Mouse (Mus musculus) kidney, postnatal 25 days (tissue): ENCODE results near the gene Rangap1.
"Not testable (repeated sequence)": the region's sequence is repeated elsewhere in the genome, so short reads cannot be mapped to it uniquely, and the experiment has no call there.

ENCODE experiments used
- DNase-seq, 2 experiments: peaks; one replicate each; pipeline ENCODE4 v3.0.0; 2021; ENCODE audit warnings: mixed read lengths in 2 of 2

The Rangap1 gene

GRCm38 (mm10) chr15:81739924-81740323 is 5.4 kb downstream of the Rangap1 start:
- DNase-seq: peak in 1 of 2 experiments; percentile 42

GRCm38 (mm10) chr15:81739296-81739695 is 6.0 kb downstream of the Rangap1 start:
- DNase-seq: no peak

GRCm38 (mm10) chr15:81735075-81735474 is 10.3 kb downstream of the Rangap1 start:
- DNase-seq: no peak

DNA sequence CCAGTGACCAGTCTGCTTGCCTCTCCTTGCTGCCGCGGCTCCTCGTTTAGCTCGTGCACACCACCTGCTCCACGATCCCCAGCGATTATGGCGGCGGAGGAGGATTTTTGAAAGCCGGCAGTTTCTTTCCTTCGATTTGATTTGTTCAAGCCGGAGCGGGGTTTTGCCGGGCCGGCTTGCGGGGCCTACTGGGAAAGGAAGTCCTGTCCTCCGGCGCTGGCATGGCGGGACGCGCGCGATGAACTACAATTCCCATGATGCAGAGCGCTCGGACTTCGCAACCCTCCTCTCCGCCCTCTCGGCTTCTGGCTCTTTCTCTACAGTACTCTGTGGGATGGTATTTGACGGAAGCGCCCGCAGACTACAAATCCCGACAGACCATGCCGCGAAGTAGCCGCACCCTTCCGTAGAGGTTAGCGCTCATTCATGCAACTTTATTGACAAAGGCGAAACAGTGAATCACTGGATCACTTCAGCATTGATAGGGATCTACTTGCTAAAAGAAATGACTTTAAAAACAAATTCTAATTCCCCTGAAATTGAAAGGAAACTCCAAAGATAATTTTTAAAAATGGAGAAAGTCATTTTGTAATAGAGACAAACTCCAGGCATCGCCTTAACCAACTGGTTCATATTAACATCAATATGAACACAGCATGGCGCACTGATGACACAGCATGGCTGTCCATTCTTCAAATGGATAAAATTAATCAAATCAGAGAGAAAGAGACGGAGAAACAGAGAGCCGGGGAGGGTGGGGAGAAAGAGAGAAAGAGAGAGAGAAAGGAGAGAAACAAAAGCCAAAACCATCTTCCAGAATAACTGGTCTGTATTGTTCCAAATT is 15.3 kb downstream of the Rangap1 start:
- DNase-seq: peak; percentile 97 to 99

DNA sequence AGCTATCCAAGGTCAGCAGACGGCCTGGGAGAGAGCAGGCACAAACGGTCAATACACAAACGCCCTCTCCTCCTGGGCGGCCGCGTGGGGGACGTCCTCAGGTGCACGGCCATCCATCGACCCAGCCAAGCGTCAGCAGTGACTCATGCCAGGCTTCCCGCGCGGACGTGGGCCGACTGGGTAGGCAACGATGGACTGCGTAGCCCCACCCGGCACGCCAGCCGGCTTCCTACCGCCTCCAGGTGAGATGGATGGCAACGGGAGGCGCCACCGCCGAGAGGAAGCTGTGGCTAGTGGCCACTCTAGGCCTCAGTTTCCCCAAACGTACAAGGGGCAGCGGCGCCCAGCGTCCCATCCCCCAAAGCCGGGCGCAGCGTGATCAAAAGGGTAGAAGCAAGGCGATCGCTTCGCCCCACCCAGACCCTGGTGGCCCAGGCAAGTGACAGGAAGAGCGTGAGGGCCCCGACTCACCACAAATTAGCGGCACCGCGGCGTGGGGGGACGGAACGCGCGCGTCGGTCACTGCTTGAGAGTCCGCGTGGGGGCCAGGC is 16.0 kb downstream of the Rangap1 start:
- peak; percentile 23 to 71 for DNase-seq

- no peak for DNase-seq
Measured at GRCm38 (mm10) chr15:81725965-81726364, 19.4 kb downstream of the Rangap1 start.

DNA sequence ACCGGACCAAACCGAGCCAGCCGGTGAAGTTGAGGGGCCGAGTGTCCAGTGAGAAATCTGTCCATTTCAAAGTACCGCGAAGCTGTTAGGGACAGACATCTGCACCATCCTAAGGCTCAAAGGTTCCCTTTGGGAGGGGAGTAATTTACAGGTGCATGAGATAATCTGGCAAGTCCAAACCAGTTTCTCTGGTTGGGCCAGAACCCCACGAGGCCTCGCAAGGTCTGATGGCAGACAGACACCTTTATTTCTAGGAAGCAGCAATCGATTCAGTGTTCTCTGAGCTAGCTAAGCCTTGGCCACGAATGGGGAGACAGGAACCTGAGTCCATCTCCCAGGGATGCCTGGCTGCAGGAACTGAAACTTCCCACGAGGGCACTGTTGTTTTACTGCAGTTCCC is 21.7 kb downstream of the Rangap1 start:
- DNase-seq: no peak

- DNase-seq: no peak
Measured at GRCm38 (mm10) chr15:81722361-81722760, 23.0 kb downstream of the Rangap1 start.

- no peak for DNase-seq
Measured at GRCm38 (mm10) chr15:81719139-81719531, 26.2 kb downstream of the Rangap1 start.

DNA sequence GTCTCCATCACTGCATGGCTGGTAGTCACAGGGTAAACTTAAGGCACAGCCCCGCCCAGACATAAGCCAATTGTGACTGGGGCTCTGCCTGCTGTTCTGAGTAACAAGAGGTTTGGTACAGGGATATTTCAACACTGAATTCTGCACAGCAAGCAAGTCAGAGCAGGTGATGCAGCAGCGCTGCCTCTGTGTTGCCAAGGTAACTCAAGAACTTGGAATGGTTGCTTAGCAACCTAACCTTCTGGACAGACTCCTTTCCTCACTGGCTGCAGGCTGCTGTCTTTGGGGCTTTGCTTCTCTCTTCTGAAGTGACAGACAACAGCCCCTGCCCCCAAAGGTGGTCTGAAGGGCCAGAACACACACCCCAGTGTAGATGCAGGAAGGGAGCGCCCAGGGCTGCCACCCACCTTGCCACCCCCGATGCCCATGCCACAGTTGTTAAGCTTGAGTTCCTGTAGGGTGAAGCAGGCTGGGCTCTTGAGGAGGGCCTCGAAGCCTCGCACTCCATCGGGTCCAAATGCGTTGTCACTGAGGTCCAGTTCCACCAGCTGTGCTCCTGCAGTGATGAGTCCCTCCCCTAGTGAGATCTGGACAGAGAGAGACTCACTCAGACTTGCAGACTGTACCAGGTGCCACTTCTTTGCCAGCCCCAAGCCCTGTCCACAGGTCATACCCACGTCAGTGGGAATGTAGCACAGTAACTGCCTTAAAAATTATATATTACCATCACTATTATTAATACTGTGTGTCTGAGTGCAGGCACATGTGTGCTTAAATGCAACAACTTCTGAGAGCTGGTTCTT is 26.8 kb downstream of the Rangap1 start:
- no peak for DNase-seq

DNA sequence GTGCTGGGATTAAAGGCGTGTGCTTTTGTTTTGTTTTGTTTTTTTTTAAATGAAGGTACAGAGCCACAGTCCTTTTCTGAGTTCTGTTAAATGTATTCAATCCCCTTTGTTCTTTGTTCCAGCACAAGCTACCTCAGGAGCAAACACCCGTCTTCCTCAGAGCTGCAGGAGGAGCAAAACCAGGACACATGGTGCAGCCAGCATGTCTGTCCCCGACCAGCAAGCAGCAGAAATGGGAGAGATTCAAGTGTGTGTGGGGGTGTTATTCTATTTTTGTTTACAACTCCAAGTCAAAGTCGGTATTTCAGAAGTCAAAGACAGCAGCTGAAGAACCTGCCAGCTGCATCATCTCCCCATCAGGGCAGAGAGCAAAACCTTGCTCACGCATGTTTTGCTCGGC is 31.6 kb downstream of the Rangap1 start:
- DNase-seq: no peak

- peak in 1 of 2 experiments; percentile 60 for DNase-seq
Measured at GRCm38 (mm10) chr15:81710801-81711200, 34.5 kb downstream of the Rangap1 start.

GRCm38 (mm10) chr15:81709686-81710085 is 35.6 kb downstream of the Rangap1 start:
- DNase-seq: no peak

DNA sequence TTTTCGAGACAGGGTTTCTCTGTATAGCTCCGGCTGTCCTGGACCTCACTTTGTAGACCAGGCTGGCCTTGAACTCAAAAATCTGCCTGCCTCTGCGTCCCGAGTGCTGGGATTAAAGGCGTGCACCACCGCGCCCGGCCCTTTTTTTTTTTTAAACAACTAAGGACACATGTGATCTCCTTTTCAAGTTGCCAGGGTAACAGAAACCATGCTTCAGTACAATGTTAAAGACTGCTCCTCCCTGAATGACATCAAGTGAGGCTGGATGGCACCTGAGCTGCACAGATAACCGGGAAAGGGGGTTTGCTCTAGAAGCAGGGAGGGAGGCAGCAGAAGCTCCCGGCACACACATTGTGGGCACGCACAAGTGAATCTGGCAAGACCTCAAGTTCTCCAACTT is 36.3 kb downstream of the Rangap1 start:
- no peak for DNase-seq

DNA sequence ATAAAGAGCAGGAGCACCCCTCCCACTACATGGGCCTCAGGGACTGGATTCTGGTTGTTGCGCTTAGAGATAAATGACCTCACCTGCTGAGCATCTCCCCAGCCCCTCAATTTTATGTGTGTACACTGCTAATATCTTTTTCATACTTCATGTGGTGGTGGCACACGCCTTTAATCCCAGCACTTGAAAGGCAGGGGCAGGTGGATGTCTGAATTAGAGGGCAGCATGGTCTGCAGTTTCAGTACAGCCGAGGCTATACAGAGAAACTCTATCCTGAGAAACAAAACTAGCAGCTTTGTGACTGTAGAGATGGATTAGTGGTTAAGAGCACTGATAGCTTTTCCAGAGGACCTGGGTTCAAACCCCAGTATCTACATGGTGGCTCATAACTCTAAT is 42.2 kb downstream of the Rangap1 start:
- DNase-seq: no peak

DNA sequence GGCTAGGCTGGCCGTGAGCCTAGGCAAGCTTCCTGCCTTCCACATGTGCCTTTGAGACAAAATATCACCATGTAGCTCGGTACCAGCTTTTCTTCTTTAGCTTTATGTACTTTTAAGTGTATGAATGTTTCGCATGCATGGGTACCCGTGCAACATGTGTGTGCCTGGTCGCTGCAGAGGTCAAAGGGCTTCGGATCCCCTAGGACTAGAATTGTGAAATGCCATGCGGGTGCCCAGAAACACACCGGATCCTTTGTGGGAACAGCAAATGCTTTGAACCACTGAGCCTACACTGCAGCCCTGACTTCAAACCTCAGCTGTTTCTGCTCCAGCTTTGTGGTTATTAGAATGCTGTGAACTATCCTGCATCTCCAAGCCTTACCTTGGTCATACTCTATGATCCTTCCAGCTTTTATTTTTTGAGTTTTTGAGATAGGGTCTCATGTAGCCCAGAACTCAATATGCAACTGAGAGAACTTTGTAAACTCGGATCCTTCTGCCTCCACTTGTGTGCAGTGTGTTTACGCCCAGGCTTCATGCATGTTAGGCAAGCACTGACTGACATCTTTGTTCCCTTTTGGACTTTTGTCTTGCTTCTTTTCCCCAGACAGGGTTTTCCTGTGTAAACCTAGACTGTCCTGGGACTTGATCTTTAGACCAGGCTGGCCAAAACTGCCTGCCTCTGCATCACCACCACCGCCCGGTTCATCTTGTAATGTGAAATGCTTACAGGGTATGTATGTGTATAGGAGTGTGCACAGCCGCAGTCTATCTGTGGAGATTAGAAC is 42.8 kb downstream of the Rangap1 start:
- no peak for DNase-seq

- not testable (repeated sequence) for DNase-seq
Measured at GRCm38 (mm10) chr15:81701350-81701749, 44.0 kb downstream of the Rangap1 start.

DNA sequence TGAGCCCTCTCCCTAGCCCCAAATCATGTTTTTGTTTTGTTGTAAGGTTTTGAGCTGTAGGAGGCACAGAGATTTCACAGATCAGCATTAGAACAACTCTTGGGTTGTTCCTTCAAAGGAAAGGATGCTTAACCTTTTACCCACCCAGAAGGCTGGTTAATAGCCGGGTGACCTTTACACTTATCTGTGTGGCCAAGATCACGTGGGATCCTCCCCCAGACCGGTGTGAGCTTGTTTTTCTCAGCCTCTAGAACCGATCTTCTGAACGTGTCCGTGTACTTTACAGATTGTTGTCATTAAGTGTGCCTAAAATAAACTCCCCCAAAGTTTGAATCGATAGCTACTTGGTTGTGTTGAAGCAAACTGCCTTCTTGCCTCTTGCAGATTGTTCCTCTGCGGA is 44.7 kb downstream of the Rangap1 start:
- DNase-seq: peak; percentile 74 to 87

DNA sequence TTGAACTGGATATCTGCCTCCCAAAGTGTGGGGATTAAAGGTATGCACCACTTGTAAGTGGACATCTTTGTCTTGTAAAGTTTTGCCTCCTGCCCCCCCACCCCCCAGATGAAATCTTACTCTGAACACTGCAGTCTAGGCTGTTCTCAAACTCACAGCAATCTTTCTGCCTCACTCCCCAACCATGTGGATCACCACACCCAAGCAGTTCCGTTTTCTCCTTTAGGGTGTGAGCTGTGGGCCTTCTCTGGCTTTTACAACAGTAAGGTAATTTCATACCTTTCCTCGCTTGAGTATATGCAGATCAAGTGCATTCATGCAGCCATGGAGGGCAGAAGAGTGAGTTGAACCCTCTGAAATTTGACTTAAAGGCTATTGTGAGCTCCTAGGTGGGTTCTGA is 45.2 kb downstream of the Rangap1 start:
- no peak for DNase-seq

DNA sequence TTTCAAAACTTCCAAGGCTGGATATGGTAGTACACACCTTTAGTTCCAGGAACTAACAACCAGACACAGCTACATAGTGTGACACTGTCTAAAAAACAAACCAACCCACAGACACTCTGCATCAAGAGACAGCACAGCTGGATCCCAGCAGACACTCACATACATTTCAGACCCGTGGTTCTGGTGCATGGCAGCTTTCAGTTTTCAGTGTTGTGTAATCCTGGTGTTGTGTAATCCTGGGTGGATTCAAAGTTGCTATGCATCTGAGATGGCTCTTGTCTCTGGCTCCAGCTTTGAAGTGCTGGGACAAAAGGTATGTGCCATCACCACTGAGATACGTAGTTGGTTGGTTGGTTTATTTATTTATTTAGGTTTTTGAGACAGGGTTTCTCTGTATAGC is 46.8 kb downstream of the Rangap1 start:
- no peak for DNase-seq

DNA sequence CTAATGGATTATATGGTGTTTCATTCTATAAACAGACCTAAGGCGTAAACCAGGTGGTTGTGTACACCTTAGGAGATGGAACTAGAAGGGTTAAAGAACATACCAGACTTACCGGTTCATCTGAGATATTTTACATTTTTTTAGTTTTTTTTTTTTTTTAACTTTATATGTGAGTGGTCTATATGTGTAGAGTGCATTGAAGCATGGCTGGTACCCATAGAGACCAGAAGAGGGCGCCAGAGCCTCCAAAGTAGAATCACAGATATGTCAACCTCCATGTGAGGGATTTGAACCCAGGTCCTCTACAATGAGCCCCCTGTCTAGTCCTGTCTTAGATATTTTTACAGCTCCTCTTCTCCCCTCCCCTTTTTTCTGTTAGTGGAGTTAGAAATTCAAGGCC is 47.5 kb downstream of the Rangap1 start:
- peak; percentile 50 to 58 for DNase-seq

GRCm38 (mm10) chr15:81697175-81697574 is 48.2 kb downstream of the Rangap1 start, which contains the start of gene Chadl:
TSS of gene Chadl (minus strand) at chr15:81697287.
- DNase-seq: peak in 1 of 2 experiments; percentile 39

DNA sequence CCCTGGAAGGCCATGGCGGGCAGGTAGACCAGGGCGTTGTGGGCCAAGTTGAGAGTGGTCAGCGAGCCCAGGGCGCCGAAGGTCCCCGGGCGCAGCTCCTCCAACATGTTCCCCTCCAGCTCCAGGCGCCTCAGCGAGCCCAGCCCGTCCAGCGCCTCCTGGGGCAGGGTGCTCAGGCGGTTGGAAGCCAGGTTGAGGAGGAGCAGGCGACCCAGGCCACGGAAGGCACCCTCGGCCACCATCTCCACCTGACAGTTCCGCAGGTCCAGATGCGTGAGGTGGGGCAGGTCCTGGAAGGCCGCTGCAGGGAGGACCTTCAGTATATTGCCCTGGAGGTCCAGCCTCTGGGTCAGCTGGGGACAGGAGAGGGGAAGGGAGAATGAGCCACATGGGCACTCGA is 50.4 kb downstream of the Rangap1 start:
- DNase-seq: peak in 1 of 2 experiments; percentile 58
